ENCODE assay signal across 16 mouse cellular contexts in genomic region chr15:80026689-80027353, GRCm38 (mm10). TPM values are rescaled to one million over a fixed set of nuclear protein-coding genes. Genes with fewer than 3 reads are reported as not detected.
A peak's percentile ranks its signal among the peaks of the same experiment; 100 is the strongest.
DNase-seq lines count a peak whose midpoint lies in the region; ATAC-seq and TF ChIP-seq lines count a peak whose summit lies in the region.
"Had no signal": no experiment of that assay in that cellular context is flagged by ENCODE, and none has a peak within 500 bp of the region (broad histone marks: within the 10 kb centered on the region; RNA-seq: fewer than 3 reads in every experiment).

No protein-coding gene starts in this region.

- ATAC-seq in Patski: peak; percentile 19
- no peak for ATAC-seq in activated CD4-positive, CD25-positive, alpha-beta regulatory T cell, adult 4 months
- ATAC-seq: CD4-positive, CD25-positive, alpha-beta regulatory T cell, adult 4 months; hindbrain, postnatal 0 days had no signal

- intact Hi-C loops in gastrocnemius, postnatal 14 days (cut with DNase I; ENCODE audit: low total_unique reads): no loop called here
- intact Hi-C loops in gastrocnemius, postnatal 36 days (cut with DNase I): no loop called here

- H3K27me3 ChIP-seq in Patski: no peaks in the 10 kb centered on the region
- H3K27me3 ChIP-seq: heart, embryonic 15.5 days; neural tube, embryonic 12.5 days had no signal

- CTCF ChIA-PET in Patski (lab: Charles Lee): interaction anchor here (1.1 to 1.5 kb wide), 3 partner anchors 11 to 32 kb away, joined by 3 read pairs; no protein-coding TSS in a partner anchor

- in situ Hi-C loops in Patski (cut with MboI; ENCODE audit: low pct_unique_long_range_greater_than_20kb): no loop called here

- no peak for TF ChIP-seq CTCF in Patski (IDR thresholded peaks at IDR 0.05)

- peak; percentile 36 for DNase-seq in gastrocnemius, postnatal 14 days
- DNase-seq in gastrocnemius, postnatal 36 days: no peak
- peak; percentile 62 for DNase-seq in kidney, postnatal 10 days
- DNase-seq in kidney, adult 11 months: no peak
- DNase-seq in 416B (ENCODE audit: low read depth): peak; percentile 64
- DNase-seq in Patski (ENCODE audit: low read depth, low spot score): peak; percentile 58
- DNase-seq: cerebellum, adult 18-20 months; cerebellum, postnatal 36 days; kidney, adult 18-20 months; spleen, adult 18-20 months had no signal

- POLR2A ChIA-PET in Patski (lab: Charles Lee): interaction anchor here (1.5 kb wide), 1 partner anchor 50 kb away, joined by 3 read pairs; no protein-coding TSS in a partner anchor

RNA-seq across cellular contexts. Expression of gene Pdgfb, which starts 12.0 kb away (rescaled TPM):
- total RNA-seq in gastrocnemius, postnatal 14 days (2021): 10 to 100 TPM; 25.2 to 38.5 TPM
- total RNA-seq in gastrocnemius, postnatal 36 days (2021): 10 to 100 TPM; 16.5 to 17.9 TPM
- 96.5 TPM for polyA plus RNA-seq in Patski (2021)
- 1 to 10 TPM in 1 of 2 experiments, under 1 TPM in 1; 0.68 to 1.1 TPM for polyA plus RNA-seq in activated CD4-positive, CD25-positive, alpha-beta regulatory T cell, adult 4 months (2017; shearing (Covaris generic))
- polyA plus RNA-seq: G1E had no signal

RNA-seq across cellular contexts. Expression of gene Cbx7, which starts 55.9 kb away (rescaled TPM):
- 1 to 10 TPM; 3.7 to 4.5 TPM for total RNA-seq in gastrocnemius, postnatal 14 days (2021)
- 10 to 100 TPM; 10.8 to 16.8 TPM for total RNA-seq in gastrocnemius, postnatal 36 days (2021)
- 8.9 TPM for polyA plus RNA-seq in Patski (2021)
- 10 to 100 TPM; 21.9 to 30.3 TPM for polyA plus RNA-seq in activated CD4-positive, CD25-positive, alpha-beta regulatory T cell, adult 4 months (2017; shearing (Covaris generic))

Comparison
In these comparisons a context has a peak if more than half of its experiments do, and no peak if none do; other contexts are left out.
1. DNase-seq: peak in gastrocnemius, postnatal 14 days (single experiment), kidney, postnatal 10 days (single experiment), 416B (single experiment) and Patski (single experiment); none in gastrocnemius, postnatal 36 days (0 of 2) and kidney, adult 11 months (single experiment).